Mouse (Mus musculus): ENCODE measurements around the gene Uso1.

GRCm38 (mm10) chr5:92094062-92094415 lies 43.7 kb upstream of the Uso1 start:
- TF ChIP-seq CTCF (IDR thresholded peaks at IDR 0.05; ENCODE audit: extremely low read depth, insufficient read length, insufficient replicate concordance, low read depth, low read length), result no peak
- no peak for TF ChIP-seq POLR2A (IDR thresholded peaks at IDR 0.05; ENCODE audit: low read depth, low read length)

Data from small intestine, adult 2 months (tissue).